Mouse (Mus musculus) kidney, embryonic 16.5 days (tissue): ENCODE measurements around the gene Gm10974. TPM values are rescaled to one million over a fixed set of nuclear protein-coding genes. Genes with fewer than 3 reads are reported as not detected.
A peak's percentile ranks its signal among the peaks of the same experiment; 100 is the strongest.

Experiments
- ATAC-seq: fragments of 200-750 bp; cut with Nextera tagmentation; 2 replicates; pipeline ENCODE4 v1.8.0; 2017; ENCODE audit warnings: moderate TSS enrichment; ENCODE audit not compliant: low FRiP score, low TSS enrichment
- H3K27ac ChIP-seq: fragments of 300-500 bp; sonication (generic); 2 replicates; pipeline ENCODE4 v1.5.1; 2014; ENCODE audit warnings: low read length
- H3K27me3 ChIP-seq: fragments of 300-500 bp; sonication (generic); 2 replicates; pipeline ENCODE4 v1.6.1; 2014; ENCODE audit warnings: low read length, control low read depth, mixed read lengths; ENCODE audit not compliant: insufficient read depth
- H3K36me3 ChIP-seq: fragments of 300-500 bp; sonication (generic); 2 replicates; pipeline ENCODE4 v1.6.1; 2014; ENCODE audit warnings: low read length, control low read depth, mixed read lengths; ENCODE audit not compliant: insufficient read depth
- H3K4me1 ChIP-seq: fragments of 300-500 bp; sonication (generic); 2 replicates; pipeline ENCODE4 v1.6.1; 2014; ENCODE audit warnings: low read length, control low read depth, mixed read lengths; ENCODE audit not compliant: insufficient read depth
- H3K4me2 ChIP-seq: fragments of 300-500 bp; sonication (generic); replicated peaks from 2 replicates; pipeline ENCODE4 v1.6.1; 2014; ENCODE audit warnings: low read depth, low read length
- H3K4me3 ChIP-seq: fragments of 300-500 bp; sonication (generic); 2 replicates; pipeline ENCODE4 v1.5.1; 2014; ENCODE audit warnings: mild to moderate bottlenecking, low read length
- H3K9ac ChIP-seq: fragments of 300-500 bp; sonication (generic); replicated peaks from 2 replicates; pipeline ENCODE4 v1.6.1; 2014; ENCODE audit warnings: low read length
- H3K9me3 ChIP-seq: fragments of 300-500 bp; sonication (generic); 2 replicates; pipeline ENCODE4 v1.6.1; 2016; ENCODE audit warnings: low read length, control low read depth
- WGBS: fragments of 180-500 bp; shearing (Covaris S2); extraction: QIAGEN DNeasy Blood & Tissue Kit; methylation state at CpG from one replicate; pipeline ENCODE4 v1.1.7; 2014; 5-methylcytosine and 5-hydroxymethylcytosine counted together
- polyA plus RNA-seq: library from polyadenylated mRNA; unstranded; fragments of >200 nt; fragmentation: Nextera tagmentation; extraction: Ambion mirVana; gene quantifications from 2 replicates; pipeline ENCODE4 v1.2.1, GENCODE M21; 2015

Gm10974 gene
- polyA plus RNA-seq = not detected in 2 replicates

- H3K9me3 ChIP-seq = peaks cover 14% of the 10 kb centered on the region
- H3K27me3 ChIP-seq = no peaks in the 10 kb centered on the region
- H3K36me3 ChIP-seq = peaks cover 8% of the 10 kb centered on the region; the same call in 1 of the 2 replicates
- ATAC-seq = peak; percentile 71; the same call in 1 of the 2 replicates
- H3K27ac ChIP-seq = no peak within 1 kb of the TSS
- WGBS = 30% methylated on average over 2 of the region's 2 CpGs
- H3K4me2 ChIP-seq = no peak within 1 kb of the TSS
- no peak within 1 kb of the TSS for H3K4me3 ChIP-seq
- H3K9ac ChIP-seq = no peak within 1 kb of the TSS
- H3K4me1 ChIP-seq = peaks cover 26% of the 10 kb centered on the region
Observed at GRCm38 (mm10) chr7:66365904-66366303, at the start of gene Gm10974. Gm10974 (plus strand) TSS chr7:66365905.

- Histone ChIP-seq H3K9me3 (peaks cover 8% of the 10 kb centered on the region), H3K4me2 (no peak overlapping the region), H3K4me3 (no peak overlapping the region), H3K9ac (no peak overlapping the region), H3K36me3 (peaks cover 7% of the 10 kb centered on the region), H3K27ac (no peak overlapping the region), H3K4me1 (peaks cover 8% of the 10 kb centered on the region; the same call in 1 of the 2 replicates), H3K27me3 (no peaks in the 10 kb centered on the region)
- no peak for ATAC-seq
- WGBS = 76% methylated on average over 6 of the region's 6 CpGs
Observed at GRCm38 (mm10) chr7:66318147-66318546, 47.6 kb upstream of the Gm10974 start.

- H3K27me3 ChIP-seq = no peaks in the 10 kb centered on the region
- no peak overlapping the region for H3K4me3 ChIP-seq
- H3K4me1 ChIP-seq = peaks cover 16% of the 10 kb centered on the region
- no peak overlapping the region for H3K27ac ChIP-seq
- ATAC-seq = peak; percentile 67; the same call in 1 of the 2 replicates
- WGBS = 39% methylated on average over 5 of the region's 5 CpGs
- H3K9me3 ChIP-seq = peaks cover 4% of the 10 kb centered on the region; the same call in 1 of the 2 replicates
- peaks cover 5% of the 10 kb centered on the region for H3K36me3 ChIP-seq
- no peak overlapping the region for H3K9ac ChIP-seq
- H3K4me2 ChIP-seq = no peak overlapping the region
Observed at GRCm38 (mm10) chr7:66320996-66321395, 44.7 kb upstream of the Gm10974 start.

GRCm38 (mm10) chr7:66323252-66324015 is 42.3 kb upstream of the Gm10974 start:
- peak overlapping the region; percentile 43; the same call in 1 of the 2 replicates for H3K27ac ChIP-seq
- peaks cover 16% of the 10 kb centered on the region for H3K4me1 ChIP-seq
- no peak overlapping the region for H3K9ac ChIP-seq
- no peak overlapping the region for H3K4me3 ChIP-seq
- peaks cover 3% of the 10 kb centered on the region; the same call in 1 of the 2 replicates for H3K36me3 ChIP-seq
- WGBS = 63% methylated on average over 9 of the region's 9 CpGs
- no peaks in the 10 kb centered on the region for H3K9me3 ChIP-seq
- H3K4me2 ChIP-seq = no peak overlapping the region
- no peaks in the 10 kb centered on the region for H3K27me3 ChIP-seq
- ATAC-seq = no peak

GRCm38 (mm10) chr7:66325419-66326053 is 40.2 kb upstream of the Gm10974 start:
- 33% methylated on average over 3 of the region's 3 CpGs for WGBS
- Histone ChIP-seq H3K9ac (no peak overlapping the region), H3K9me3 (no peaks in the 10 kb centered on the region), H3K4me1 (peaks cover 16% of the 10 kb centered on the region), H3K27me3 (no peaks in the 10 kb centered on the region), H3K27ac (no peak overlapping the region), H3K36me3 (peaks cover 3% of the 10 kb centered on the region; the same call in 1 of the 2 replicates), H3K4me2 (no peak overlapping the region), H3K4me3 (no peak overlapping the region)
- ATAC-seq = peak; percentile 92

- H3K4me2 ChIP-seq = no peak overlapping the region
- no peaks in the 10 kb centered on the region for H3K9me3 ChIP-seq
- H3K4me1 ChIP-seq = peaks cover 8% of the 10 kb centered on the region
- 94% methylated on average over 2 of the region's 2 CpGs for WGBS
- H3K9ac ChIP-seq = no peak overlapping the region
- H3K36me3 ChIP-seq = peaks cover 4% of the 10 kb centered on the region; the same call in 1 of the 2 replicates
- H3K27ac ChIP-seq = no peak overlapping the region
- ATAC-seq = no peak
- no peak overlapping the region for H3K4me3 ChIP-seq
- H3K27me3 ChIP-seq = no peaks in the 10 kb centered on the region
Observed at GRCm38 (mm10) chr7:66327516-66327915, 38.2 kb upstream of the Gm10974 start.

GRCm38 (mm10) chr7:66330610-66331009 is 35.1 kb upstream of the Gm10974 start:
- Histone ChIP-seq H3K27ac (no peak overlapping the region), H3K27me3 (no peaks in the 10 kb centered on the region), H3K9me3 (no peaks in the 10 kb centered on the region), H3K4me2 (no peak overlapping the region), H3K9ac (no peak overlapping the region), H3K36me3 (peaks cover 23% of the 10 kb centered on the region; the same call in 1 of the 2 replicates), H3K4me3 (no peak overlapping the region), H3K4me1 (peaks cover 1% of the 10 kb centered on the region; the same call in 1 of the 2 replicates)
- ATAC-seq = no peak
- WGBS = 80% methylated on average over 9 of the region's 9 CpGs

- H3K4me2 ChIP-seq = no peak overlapping the region
- 89% methylated on average over 8 of the region's 8 CpGs for WGBS
- H3K9ac ChIP-seq = no peak overlapping the region
- no peak overlapping the region for H3K27ac ChIP-seq
- H3K36me3 ChIP-seq = peaks cover 21% of the 10 kb centered on the region; the same call in 1 of the 2 replicates
- no peaks in the 10 kb centered on the region for H3K27me3 ChIP-seq
- no peak overlapping the region for H3K4me3 ChIP-seq
- H3K4me1 ChIP-seq = no peaks in the 10 kb centered on the region
- no peaks in the 10 kb centered on the region for H3K9me3 ChIP-seq
- no peak for ATAC-seq
Observed at GRCm38 (mm10) chr7:66332340-66332739, 33.4 kb upstream of the Gm10974 start.

- Histone ChIP-seq H3K4me3 (no peak overlapping the region), H3K4me2 (no peak overlapping the region), H3K36me3 (peaks cover 21% of the 10 kb centered on the region; the same call in 1 of the 2 replicates), H3K27ac (no peak overlapping the region), H3K9me3 (no peaks in the 10 kb centered on the region), H3K4me1 (no peaks in the 10 kb centered on the region), H3K9ac (no peak overlapping the region), H3K27me3 (no peaks in the 10 kb centered on the region)
- ATAC-seq = no peak
- WGBS = 89% methylated on average over 4 of the region's 4 CpGs
Observed at GRCm38 (mm10) chr7:66333906-66334500, 31.7 kb upstream of the Gm10974 start.
